Mouse (Mus musculus): ENCODE measurements around the gene Abcc4.

The Abcc4 gene

GRCm38 (mm10) chr14:118594463-118594862 lies 111.6 kb downstream of the Abcc4 start:
- in situ Hi-C loops (cut with MboI, MseI): loop anchor here in 1 of 2 experiments (5.0 kb wide), 1 partner anchor 377 kb away; no protein-coding TSS in a partner anchor

DNA sequence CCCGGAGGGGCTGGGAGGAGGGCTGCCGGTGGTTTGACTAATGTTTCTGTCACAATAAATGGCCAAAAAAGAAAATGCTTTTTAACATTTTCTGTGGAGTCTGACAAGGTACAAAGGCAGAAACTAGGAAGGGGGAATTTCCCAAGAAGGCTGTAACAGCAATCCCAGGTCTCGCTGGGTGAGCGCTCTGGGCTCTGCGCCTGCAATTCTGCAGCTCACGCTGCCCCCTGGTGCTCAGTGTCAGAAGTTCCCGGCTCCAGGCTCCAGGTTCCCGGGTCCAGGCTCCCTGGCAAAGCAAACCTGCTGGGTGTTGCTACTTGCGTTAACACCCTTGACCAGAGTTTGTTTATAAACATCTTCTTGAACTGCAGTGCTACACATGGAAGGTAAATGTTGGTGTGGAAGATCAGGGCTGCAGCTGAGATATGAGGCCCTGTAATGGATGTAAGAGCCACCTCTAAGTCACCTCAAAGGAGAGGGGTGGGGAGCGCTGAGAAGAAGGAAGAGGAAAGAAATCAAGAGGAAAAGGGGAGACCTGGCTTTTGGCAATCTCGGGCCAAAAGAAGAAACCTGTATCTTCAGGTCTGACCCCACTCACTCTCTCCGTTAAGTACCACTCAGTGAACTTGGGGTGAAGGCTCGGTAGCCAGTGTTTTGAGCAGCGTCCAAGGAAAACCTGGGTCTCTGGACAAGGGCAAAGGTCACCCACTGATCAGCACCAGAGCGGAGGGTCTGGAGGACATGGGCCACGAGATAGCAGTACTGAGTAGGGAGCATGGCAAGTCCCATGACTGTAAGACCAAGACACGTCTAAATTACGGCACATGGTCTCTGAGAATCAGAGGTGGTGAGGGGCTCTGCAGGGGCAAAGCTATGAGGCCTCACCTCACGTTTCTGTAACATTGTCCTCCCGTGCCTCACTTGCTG lies 114.3 kb downstream of the Abcc4 start:
- in situ Hi-C loops (cut with MboI, MseI): loop anchor here in 1 of 2 experiments (5.0 kb wide), 1 partner anchor 374 kb away; no protein-coding TSS in a partner anchor

DNA sequence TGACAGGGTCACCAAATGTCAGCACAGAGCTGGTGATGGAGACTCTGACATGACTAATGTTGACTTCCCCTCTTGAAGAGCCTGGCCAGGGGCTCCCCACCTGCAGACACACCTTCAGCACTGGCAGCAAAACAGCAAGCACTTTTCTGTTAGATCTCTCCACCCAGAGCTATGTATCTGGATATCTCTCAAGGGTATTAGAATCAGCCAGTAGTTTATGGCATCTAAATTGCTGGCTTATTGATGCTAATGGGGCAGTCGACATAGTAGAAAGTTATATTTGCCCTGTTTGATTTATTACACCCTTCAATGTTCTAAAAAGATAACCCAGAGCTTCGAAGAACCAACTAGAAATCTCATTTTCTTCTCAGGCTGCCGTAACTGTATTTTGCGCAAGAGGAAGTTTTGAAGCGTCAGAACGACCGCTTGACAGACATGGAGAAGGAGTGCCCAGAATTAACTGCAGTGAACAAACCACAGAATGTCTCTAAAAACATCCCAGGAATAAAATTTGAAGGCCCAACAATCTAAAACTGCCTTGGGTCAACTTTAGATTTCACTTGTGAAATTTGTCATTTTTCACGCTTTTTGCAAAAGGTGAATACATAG lies 123.6 kb downstream of the Abcc4 start:
- in situ Hi-C loops (cut with MboI, MseI): no loop called here

DNA sequence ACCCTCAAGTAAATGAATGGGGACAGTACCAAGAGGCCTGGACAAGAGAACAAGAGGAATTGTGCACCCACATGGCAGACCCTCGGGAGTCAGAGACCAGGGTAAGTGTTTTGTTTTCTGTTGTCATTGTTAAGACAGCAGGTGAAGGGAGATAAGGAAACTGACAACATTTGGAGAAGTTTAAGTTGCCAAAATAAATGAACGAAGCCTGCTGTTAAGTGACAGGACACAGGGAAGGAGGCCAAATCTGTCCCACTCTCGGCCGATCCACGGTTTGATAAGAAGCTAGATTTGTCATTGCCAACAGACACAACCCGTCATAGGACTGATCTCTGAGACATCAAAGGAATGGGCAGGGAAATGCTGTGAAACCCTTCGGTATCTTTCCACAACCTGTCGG lies 124.3 kb downstream of the Abcc4 start:
- in situ Hi-C loops (cut with MboI, MseI): no loop called here

DNA sequence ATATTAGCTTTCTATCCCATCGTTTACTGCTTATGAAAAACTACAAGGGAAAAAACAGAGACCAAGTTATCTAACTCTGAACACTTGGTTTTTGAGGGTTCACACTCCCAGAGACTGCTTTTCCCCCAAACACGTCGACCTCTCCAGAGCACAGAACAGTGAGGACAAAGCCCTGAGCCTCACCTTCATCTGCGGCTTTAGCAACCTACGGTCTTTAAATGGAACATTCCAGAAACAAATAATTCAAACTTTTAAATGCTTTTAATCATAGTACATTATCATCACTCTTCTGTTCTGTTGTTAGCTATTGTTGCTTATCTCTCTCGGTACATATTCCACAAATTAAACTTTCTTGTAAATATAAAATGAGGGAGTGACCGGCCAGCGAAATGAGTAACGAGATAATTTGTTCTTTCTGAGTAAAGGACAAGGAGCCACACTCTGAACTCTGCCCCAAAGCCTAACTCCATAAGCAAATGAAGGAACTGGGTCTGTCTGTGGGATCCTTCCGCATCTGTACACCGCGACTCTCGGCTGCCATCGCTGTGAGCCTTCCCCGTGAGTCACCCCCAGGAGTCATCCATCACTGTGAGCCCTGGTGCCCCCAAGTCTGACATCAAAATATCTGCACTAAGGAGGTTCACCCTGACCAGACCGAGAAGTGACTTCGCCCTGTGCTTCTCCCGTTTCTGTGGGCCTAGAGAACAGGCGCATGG lies 126.8 kb downstream of the Abcc4 start:
- in situ Hi-C loops (cut with MboI, MseI): no loop called here

DNA sequence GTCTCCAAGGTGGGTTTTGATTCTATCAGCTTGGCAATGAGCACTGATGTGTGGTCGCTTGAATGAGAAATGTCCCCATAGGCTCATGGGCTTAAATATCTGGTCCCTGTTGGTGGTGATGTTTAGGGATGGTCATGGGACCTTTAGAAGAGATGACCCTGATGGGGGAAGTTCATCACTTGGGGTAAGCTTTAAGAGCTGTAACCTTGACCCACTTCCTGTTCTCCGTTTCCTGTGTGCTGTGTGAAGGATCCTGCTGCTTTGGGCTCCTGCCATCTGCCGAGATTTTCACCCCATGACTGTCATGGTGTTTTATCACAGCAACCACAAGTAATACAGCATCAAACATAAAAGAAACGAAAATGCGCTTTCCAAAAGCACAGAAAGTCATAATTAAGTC lies 128.1 kb downstream of the Abcc4 start:
- in situ Hi-C loops (cut with MboI, MseI): no loop called here

DNA sequence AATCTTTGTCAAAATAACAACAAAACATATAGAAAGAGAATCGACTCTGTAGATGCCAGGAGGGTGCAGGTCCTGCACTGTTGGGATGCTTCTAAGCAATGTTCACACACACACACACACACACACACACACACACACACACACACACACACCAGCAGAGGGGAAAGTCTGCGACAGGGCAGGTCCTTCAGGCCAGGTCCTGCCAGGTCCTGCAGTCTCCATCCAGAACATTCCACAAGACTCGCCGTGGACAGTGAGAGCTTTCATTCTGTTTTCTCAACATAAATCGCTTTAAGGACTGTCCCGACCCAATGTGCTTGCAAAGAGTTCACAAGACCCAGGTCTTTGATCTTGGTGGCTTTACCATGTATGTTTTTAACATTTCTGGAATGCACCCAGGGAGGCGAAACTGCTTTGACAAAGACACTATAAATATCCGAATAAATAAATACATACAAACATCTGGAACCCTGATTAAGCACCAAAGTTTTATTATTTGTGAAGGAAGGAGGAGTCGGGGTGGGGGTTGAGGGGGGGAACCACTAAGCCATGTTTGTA lies 133.3 kb downstream of the Abcc4 start:
- in situ Hi-C loops (cut with MboI, MseI): no loop called here

DNA sequence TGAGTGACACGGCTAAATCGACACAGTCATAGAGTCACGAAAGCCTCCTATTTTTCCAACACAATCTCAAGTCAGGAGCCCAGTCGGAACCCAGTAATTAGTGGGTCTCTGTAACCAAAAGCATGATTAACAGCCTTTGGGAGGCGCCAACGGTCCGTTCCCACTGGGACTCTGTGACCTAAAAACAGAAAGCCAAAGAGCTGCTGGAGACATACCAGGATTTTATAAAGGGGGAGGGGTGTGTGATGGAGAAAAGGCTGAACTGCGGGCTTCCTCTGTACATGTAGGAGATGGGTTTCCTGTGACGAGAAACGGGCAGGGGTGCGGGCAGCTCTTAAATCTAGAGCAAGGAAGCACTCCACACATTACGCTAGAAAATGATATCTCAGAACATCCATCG lies 136.4 kb downstream of the Abcc4 start:
- in situ Hi-C loops (cut with MboI, MseI): no loop called here

GRCm38 (mm10) chr14:118568116-118568673 lies 137.8 kb downstream of the Abcc4 start:
- in situ Hi-C loops (cut with MboI, MseI): no loop called here

GRCm38 (mm10) chr14:118566809-118567208 lies 139.2 kb downstream of the Abcc4 start:
- in situ Hi-C loops (cut with MboI, MseI): no loop called here

DNA sequence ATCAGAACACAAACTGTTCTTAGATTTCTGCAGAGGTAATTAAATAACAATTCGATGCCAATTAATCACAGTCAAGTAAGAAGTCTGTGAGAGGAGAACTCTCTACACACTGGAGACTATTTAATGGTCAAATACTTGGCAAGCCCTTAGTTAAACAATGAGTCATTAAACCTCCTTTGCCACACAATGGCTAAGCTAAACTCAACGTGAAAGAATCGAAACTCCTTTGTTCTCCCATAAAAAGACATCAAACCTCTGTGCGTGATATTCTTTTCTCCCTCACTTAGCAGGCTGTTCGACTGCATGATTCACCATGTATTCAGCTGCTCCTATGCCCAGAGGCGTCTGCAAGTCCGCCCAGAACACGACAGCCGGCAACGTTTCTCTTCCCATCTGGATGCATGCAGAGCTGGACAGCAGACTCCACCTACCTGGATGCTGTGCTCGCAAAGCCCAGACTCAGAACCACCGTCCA lies 139.8 kb downstream of the Abcc4 start:
- in situ Hi-C loops (cut with MboI, MseI): no loop called here

DNA sequence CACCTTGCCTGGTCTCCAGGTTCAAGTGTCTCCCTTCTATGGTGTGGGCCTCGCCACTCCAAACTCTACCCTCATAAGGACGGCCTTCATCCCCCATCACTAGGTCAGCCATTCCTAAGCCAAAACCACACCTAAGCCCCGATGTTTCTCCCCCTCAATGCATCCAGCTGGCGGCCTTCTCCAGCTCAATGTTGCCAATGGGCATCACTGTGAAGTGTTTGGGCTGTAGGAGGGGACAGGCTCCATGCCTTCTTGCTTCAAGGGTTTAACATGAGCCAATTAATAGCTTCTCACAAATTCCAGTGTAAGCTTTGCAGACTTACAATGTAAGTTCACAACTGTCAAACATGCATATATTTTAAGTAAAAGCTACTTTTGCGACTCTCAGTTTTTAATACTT lies 140.3 kb downstream of the Abcc4 start:
- in situ Hi-C loops (cut with MboI, MseI): no loop called here

- in situ Hi-C loops (cut with MboI, MseI): no loop called here
Observed at GRCm38 (mm10) chr14:118563570-118563969, 142.4 kb downstream of the Abcc4 start.

DNA sequence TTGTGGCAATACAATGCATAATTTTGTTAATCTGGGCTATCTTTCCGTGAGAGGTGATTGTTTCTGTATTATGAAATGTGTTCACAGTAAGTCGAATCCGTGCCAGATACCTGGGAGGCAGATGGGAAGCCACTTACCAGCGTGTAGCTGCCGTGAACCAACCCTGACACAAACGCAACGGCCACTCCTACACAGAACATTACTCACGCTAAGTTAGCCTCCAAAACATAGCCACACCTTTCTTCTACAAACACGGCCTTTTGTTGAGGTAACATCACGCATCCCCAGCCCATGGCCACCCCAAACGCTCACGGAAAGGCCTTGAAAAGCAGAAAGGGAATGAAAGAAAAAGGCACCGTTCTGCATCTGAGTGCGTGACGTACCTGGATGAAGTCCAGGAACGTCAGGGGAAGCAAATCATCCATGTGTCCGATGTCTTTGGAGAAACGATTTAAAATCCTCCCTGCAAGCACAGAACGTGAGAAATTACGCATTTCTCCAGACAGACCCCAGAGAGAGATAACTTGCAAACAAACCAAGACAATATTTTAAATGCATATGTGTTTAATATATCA lies 153.0 kb downstream of the Abcc4 start:
- in situ Hi-C loops (cut with MboI, MseI): no loop called here

GRCm38 (mm10) chr14:118552390-118552789 lies 153.6 kb downstream of the Abcc4 start:
- in situ Hi-C loops (cut with MboI, MseI): no loop called here

GRCm38 (mm10) chr14:118551725-118552285 lies 154.2 kb downstream of the Abcc4 start:
- in situ Hi-C loops (cut with MboI, MseI): no loop called here

DNA sequence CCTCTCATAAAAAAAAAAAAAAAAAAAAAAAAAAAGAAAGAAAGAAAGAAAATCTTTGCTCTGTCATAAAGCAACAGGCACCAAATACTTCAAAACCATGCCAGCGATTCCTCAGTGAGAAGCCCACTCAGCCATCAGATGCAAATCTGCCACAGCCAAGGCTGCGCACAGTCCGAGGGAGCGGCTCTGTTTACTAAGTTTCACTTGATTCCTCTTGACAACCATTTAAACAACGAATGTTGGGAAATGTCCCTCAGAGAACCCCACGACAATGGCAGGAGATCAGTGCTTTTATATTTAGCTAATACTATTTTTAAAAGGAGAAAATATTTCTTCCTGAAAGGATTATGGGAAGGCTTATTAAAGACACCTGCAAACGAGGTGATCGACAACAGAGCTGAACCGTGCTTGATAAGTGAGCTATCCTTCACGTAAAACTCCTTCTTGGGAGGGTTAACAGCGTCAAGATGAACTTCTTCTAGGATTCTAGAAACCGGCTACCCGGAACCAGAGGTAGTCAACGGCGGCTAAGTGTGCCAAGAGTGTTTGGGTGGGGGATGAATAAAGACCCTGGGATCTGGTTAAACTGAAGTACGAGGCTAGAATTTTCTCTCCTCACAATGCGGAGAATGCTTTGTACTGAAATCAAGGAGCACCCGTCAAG lies 154.8 kb downstream of the Abcc4 start:
- in situ Hi-C loops (cut with MboI, MseI): no loop called here

DNA sequence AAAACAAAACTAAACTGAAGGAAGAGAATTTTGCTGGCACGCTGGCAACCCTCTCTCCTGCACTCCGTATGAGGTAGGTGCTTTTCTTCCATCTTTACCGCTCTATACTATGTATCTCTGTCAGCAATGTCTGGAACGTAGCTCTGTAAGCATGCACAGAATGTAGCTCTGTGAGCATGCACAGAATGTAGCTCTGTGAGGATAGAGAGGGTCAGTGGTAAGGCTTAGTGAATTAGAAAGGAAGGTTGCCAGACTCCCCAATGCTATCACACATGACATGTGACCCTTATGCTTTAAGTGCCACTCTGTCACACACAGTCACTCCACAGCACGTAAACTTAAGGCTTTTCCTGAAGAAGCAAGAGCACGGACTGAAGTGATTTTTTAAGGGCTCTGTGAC lies 161.5 kb downstream of the Abcc4 start:
- in situ Hi-C loops (cut with MboI, MseI): no loop called here

DNA sequence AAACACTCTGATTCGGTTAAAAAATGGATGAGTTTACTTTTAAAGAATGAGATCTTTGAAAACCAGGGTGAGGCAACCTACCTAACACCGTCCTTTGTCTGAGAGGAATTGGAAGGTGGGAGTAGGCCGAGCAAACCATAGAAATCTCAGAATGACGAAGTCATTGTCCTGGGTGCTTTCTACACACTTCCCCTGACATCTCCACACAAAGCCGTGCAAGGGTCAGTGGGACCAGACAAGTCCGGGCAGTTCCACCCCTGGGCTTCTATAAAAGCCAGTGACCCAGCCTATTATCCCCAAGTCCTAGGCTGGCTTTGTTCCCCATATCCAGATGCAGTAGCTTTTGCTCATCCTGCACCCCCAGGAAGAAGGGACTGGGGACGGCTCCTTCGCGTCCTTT lies 163.1 kb downstream of the Abcc4 start:
- in situ Hi-C loops (cut with MboI, MseI): no loop called here

DNA sequence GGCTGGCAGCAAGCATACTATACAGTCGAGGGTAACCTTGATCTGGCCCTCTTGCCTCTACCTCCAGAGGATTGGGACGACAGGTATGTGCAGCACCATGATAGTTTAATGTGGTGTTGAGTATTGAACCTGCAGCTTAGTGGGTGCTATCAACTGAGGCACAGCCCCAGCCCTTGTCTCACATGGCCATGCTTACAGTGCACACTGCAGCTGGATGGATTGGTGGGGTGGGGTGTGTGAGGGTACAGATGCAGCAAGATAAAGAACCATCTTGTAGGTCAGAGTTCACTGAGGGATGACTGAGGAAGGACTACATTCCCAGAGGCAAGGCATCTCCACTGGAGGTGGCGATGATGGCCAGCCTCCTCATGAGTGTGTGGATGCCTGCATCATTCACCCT lies 174.5 kb downstream of the Abcc4 start:
- in situ Hi-C loops (cut with MboI, MseI): no loop called here
